Mouse (Mus musculus): Measurements from ENCODE around the gene Uhrf1bp1. TPM values are rescaled to one million over a fixed set of nuclear protein-coding genes. Genes with fewer than 3 reads are reported as not detected.

Uhrf1bp1 gene
- polyA plus RNA-seq, 1 experiment from 2014 or later = 5.6 TPM

DNA sequence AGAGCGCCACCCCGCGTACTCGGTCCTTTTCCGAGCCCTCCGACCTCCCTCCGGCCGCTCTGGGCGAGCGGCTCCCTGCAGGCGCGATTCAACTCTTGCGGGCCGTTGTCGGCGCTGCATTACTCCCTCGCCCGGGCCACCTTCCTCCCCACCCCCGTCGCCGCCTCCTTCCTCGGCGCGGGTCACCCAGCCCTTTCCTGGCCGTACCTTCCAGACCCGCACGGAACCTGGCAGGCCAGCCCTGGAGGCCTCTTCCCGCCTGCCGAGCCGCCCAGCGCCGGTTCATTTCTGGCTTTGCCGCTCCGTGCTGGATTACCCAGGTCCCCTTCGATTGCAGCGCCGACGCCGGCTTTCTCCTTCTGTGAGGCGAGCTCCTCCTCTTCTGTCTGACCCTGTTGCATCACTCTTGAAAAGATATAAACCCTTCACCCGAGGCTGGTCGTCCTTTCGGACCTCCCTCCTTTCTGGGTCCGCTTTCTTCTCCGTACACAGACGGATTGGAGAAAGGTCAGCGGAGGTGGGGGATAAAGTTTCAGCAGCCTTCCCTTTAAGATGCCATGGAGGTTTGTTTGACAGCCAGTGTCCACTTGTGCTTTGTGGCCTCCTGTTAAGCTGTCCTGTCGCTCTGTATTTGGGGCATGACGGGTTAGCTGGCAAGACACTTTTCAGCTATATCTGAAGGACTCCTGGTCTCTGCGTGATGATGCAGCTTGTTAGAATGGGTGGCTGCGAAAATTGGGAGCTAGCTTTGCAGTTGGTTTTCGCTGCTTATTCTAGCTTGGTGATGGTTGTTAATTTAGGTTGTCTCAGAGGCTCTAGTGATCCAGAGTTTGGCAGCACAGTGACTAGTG is 782 bp downstream of the Uhrf1bp1 start:
- Histone ChIP-seq H3K4me2 (peak overlapping the region; percentile 80), H3K9ac (peak overlapping the region; percentile 91), H3K36me3 (peaks cover 25% of the 10 kb centered on the region), H3K9me3 (no peaks in the 10 kb centered on the region), H3K4me1 (replicated peaks) (peaks cover 33% of the 10 kb centered on the region), H3K4me3 (peak overlapping the region; percentile 85), H3K27ac (peak overlapping the region; percentile 89), H3K27me3 (no peaks in the 10 kb centered on the region)
- ATAC-seq (ENCODE audit: low FRiP score) = peak; percentile 76
- 2% methylated on average over 52 of the region's 52 CpGs for WGBS

DNA sequence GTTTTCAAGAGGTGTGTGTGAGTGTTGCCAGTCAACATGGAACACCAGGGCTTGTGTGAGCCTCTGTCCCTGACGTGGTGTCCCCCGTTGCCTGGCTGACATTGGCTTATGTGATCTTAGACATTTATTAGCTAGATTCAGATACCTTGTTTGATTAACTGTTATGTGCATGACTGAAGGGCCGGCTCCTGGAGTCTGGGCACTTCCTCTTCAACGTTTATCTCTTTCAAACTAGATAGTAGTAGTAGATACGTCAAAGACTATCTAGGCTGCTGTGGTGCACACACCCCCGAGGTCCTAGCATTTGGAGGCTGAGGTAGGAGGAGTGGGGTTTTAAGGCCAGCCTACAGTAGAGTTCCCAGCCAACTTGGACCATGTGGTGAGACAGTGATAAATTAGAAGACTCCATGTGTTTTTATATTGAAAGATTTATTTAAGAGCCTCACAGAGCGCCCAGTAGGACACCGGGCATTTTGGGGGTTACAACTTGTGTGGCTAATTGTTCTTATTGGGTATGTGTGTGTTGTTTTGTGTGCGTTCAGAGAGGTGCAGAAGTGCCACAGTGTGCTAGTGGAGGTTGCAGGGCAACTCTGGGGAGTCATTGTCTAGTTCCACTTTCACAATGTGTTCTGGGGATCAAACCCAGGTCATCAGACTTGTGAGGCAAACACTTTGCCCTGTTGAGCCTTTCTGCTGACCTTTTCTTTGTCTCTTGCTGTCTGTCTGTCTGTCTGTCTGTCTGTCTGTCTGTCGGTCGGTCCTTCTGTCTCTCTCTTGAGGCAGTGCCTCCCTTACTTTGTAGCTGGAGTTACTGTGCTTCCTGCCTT is 1.6 kb downstream of the Uhrf1bp1 start:
- WGBS = 43% methylated on average over 11 of the region's 11 CpGs

DNA sequence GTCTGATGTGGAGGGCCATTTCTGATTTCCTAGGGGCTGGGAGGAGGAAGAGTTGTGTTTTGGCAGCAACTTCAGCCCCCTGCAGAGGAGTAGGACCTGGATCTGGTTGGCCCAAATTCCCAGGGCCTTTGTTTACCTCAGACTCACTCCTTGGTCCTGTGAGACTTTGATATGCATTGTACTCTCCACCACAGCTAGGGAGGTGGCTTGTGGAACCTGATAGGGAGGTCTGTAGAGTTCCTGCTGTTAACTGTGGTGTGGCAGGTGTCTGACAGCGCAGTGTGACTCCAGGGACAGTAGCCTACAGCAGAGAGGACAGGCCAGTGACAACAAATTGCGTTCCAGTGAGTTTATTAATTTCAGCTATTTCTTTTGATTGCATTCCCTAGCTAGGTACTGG is 2.9 kb downstream of the Uhrf1bp1 start:
- no peak overlapping the region for H3K27ac ChIP-seq
- no peaks in the 10 kb centered on the region for H3K27me3 ChIP-seq
- peak overlapping the region; percentile 80 for H3K4me2 ChIP-seq
- peaks cover 6% of the 10 kb centered on the region for H3K36me3 ChIP-seq
- peaks cover 33% of the 10 kb centered on the region for H3K4me1 ChIP-seq (replicated peaks)
- peak overlapping the region; percentile 14; the same call in 1 of the 2 replicates for H3K9ac ChIP-seq
- WGBS = 35% methylated on average over 2 of the region's 2 CpGs
- ATAC-seq (ENCODE audit: low FRiP score) = no peak
- no peak overlapping the region for H3K4me3 ChIP-seq
- H3K9me3 ChIP-seq = no peaks in the 10 kb centered on the region

More for the DNA sequence above, 1.6 kb downstream of the Uhrf1bp1 start:
- peak overlapping the region; percentile 80 for H3K4me2 ChIP-seq
- peaks cover 16% of the 10 kb centered on the region for H3K36me3 ChIP-seq
- no peaks in the 10 kb centered on the region for H3K9me3 ChIP-seq
- ATAC-seq (ENCODE audit: low FRiP score) = no peak
- H3K27me3 ChIP-seq = no peaks in the 10 kb centered on the region
- H3K4me3 ChIP-seq = peak overlapping the region; percentile 85
- peak overlapping the region; percentile 91 for H3K9ac ChIP-seq
- H3K27ac ChIP-seq = no peak overlapping the region
- peaks cover 33% of the 10 kb centered on the region for H3K4me1 ChIP-seq (replicated peaks)

DNA sequence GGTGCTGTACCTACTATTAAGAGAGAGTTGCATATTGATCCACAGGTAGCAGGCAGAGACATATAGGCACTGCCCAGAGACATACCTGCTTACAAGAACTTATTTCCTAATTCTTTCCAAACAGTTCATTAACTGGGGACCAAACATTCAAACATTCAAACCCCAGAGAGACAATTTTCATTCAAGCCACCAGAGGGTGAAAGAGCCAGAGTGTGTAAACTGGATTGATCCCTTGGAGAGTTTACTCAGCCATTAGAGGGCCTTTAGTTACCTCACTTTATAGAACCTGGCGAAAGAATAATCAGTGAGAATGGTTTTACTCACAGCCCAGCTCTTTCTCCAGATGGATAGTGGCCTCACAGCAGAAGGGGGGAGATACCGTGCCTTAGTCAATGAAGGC is 9.2 kb downstream of the Uhrf1bp1 start:
- Histone ChIP-seq H3K27me3 (no peaks in the 10 kb centered on the region), H3K4me3 (no peak overlapping the region), H3K27ac (no peak overlapping the region), H3K9ac (no peak overlapping the region), H3K4me2 (no peak overlapping the region), H3K4me1 (replicated peaks) (peaks cover 7% of the 10 kb centered on the region; the same call in 1 of the 2 replicates), H3K9me3 (no peaks in the 10 kb centered on the region), H3K36me3 (no peaks in the 10 kb centered on the region)
- 87% methylated on average over 2 of the region's 2 CpGs for WGBS
- ATAC-seq (ENCODE audit: low FRiP score) = no peak

DNA sequence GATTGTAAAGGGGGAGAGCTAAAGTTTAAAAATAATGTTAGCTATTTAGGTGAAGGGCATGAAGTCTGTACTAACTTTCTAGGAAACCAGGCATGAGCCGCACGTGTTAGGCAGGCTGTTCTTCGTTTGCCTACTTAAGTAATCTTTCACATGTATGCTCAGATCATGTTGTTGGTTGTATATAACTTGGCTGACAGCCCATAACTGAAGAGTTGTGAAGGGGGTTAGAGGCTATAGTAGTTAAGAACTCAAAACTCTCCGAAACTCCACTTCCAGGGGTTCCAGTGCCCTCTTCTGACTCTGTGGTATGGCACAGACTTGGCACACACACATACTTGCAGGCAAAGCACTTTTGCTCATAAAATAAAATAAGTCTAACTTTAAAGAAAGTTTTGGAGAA is 10.5 kb downstream of the Uhrf1bp1 start:
- H3K4me2 ChIP-seq = no peak overlapping the region
- 0 out of 2 replicates have a peak, but pooled peaks cover 5% of the 10 kb centered on the region for H3K4me1 ChIP-seq (replicated peaks)
- no peak overlapping the region for H3K9ac ChIP-seq
- H3K27ac ChIP-seq = no peak overlapping the region
- ATAC-seq (ENCODE audit: low FRiP score) = no peak
- no peak overlapping the region for H3K4me3 ChIP-seq
- no peaks in the 10 kb centered on the region for H3K36me3 ChIP-seq
- H3K27me3 ChIP-seq = no peaks in the 10 kb centered on the region
- no peaks in the 10 kb centered on the region for H3K9me3 ChIP-seq
- 89% methylated on average over 4 of the region's 4 CpGs for WGBS

DNA sequence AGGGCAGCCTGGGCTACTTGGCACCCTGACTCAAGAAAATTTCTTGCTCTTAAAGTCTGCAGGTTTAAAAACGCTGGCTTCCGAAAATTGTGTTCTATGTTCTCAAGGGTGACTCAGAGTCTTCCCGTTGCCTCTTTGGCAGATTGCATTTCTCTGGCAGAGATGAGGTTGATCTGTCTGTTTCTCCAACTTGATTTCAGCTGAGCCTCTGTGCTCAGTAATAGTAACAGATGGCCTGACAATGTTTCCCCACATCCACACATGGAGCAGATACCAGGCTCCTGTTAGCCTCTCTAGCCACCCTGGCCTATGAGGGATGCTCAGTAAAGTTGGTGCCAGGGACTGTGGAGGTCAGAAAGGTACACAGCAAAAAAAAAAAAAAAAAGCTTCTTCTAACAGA is 15.6 kb downstream of the Uhrf1bp1 start:
- Histone ChIP-seq H3K4me1 (replicated peaks) (0 out of 2 replicates have a peak, but pooled peaks cover 4% of the 10 kb centered on the region), H3K9ac (no peak overlapping the region), H3K9me3 (no peaks in the 10 kb centered on the region), H3K4me2 (no peak overlapping the region), H3K27me3 (no peaks in the 10 kb centered on the region), H3K36me3 (no peaks in the 10 kb centered on the region), H3K4me3 (no peak overlapping the region), H3K27ac (no peak overlapping the region)
- WGBS = 93% methylated on average over 3 of the region's 3 CpGs
- no peak for ATAC-seq (ENCODE audit: low FRiP score)

DNA sequence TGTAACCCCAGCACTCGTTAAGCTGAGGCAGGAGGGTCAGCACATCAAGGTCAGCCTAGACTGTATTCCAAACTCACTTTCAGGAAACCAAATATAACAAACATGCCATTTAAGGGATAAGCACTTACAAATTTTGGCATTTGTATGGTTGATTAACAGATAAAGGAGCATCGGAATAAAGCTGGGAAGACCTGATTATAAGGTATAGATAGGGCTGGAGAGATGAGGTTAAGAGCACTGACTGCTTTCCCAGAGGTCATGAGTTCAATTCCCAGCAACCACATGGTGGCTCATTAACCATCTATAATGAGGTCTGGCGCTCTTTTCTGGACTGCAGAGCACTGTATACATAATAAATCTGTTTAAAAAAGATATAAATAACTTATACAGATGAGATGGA is 17.3 kb downstream of the Uhrf1bp1 start:
- Histone ChIP-seq H3K9ac (peak overlapping the region; percentile 29; the same call in 1 of the 2 replicates), H3K9me3 (no peaks in the 10 kb centered on the region), H3K27me3 (no peaks in the 10 kb centered on the region), H3K36me3 (peaks cover 4% of the 10 kb centered on the region), H3K4me2 (no peak overlapping the region), H3K27ac (no peak overlapping the region), H3K4me1 (replicated peaks) (no peaks in the 10 kb centered on the region), H3K4me3 (no peak overlapping the region)
- 74% methylated on average over 3 of the region's 3 CpGs for WGBS
- ATAC-seq (ENCODE audit: low FRiP score) = no peak

DNA sequence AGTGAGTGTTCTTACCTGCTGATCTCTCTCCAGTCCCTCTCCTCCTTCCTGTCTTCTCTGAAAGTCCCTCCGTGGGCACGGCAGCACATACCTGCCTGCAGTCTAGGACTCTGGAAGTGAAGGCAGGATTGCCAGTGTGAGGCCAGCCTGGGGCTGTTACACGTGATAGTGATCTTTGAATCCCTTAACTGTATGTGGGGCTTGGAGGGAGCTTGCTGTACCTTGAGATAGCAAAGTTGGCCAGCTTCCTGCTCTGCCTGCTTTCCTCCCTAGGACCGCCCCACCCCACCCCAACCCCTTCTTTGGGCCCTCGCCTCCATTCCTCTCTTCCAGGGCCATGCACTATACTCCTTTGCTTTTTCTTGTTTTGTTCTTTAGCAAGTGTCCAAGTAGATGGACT is 18.3 kb downstream of the Uhrf1bp1 start:
- Histone ChIP-seq H3K27ac (no peak overlapping the region), H3K27me3 (no peaks in the 10 kb centered on the region), H3K4me2 (no peak overlapping the region), H3K4me3 (no peak overlapping the region), H3K4me1 (replicated peaks) (no peaks in the 10 kb centered on the region), H3K9ac (no peak overlapping the region), H3K9me3 (no peaks in the 10 kb centered on the region), H3K36me3 (peaks cover 13% of the 10 kb centered on the region)
- WGBS = 76% methylated on average over 5 of the region's 5 CpGs
- no peak for ATAC-seq (ENCODE audit: low FRiP score)

DNA sequence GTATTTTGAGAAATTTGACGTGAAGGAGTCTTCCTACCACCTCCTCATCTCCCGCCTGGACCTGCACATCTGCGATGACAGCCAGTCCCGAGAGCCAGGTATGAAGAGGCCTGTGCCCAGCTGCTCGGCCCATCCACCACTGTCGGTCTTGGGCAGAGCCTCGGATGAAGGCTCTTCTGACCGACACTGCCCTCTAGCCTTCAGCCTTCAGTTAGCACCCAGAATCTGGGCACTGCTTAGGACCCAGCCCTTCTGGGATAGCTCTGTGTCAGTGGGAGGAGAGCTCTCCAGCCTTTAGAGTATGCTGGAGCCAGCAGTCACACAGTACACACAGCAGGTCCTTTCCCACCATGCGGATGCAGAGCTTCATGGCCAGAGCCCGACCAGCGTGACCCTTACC is 25.3 kb downstream of the Uhrf1bp1 start:
- H3K4me1 ChIP-seq (replicated peaks) = no peaks in the 10 kb centered on the region
- no peaks in the 10 kb centered on the region for H3K9me3 ChIP-seq
- H3K9ac ChIP-seq = no peak overlapping the region
- no peak overlapping the region for H3K4me3 ChIP-seq
- no peak overlapping the region for H3K27ac ChIP-seq
- ATAC-seq (ENCODE audit: low FRiP score) = no peak
- no peaks in the 10 kb centered on the region for H3K27me3 ChIP-seq
- peaks cover 75% of the 10 kb centered on the region for H3K36me3 ChIP-seq
- WGBS = 67% methylated on average over 11 of the region's 11 CpGs
- no peak overlapping the region for H3K4me2 ChIP-seq

DNA sequence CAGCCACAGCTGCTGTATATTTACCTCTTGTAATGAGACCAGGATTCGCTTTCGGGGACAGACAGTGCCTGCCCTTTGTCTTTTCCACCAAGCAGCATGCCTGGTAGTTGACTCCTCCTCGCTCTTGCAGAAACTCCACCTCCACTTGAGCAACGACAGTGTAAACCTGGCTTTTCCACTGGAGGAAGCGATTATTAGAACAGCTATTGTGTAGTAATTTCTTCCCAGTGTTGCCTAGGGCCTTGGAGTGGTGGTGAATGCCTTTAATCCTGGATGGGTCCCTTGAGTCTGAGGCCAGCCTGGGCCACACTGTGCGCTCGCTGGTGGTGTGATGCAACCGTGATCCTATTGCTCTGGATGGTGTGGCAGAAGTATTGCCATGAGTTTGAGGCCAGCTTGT is 26.9 kb downstream of the Uhrf1bp1 start:
- no peak overlapping the region for H3K27ac ChIP-seq
- no peaks in the 10 kb centered on the region for H3K9me3 ChIP-seq
- no peak overlapping the region for H3K9ac ChIP-seq
- H3K36me3 ChIP-seq = peaks cover 91% of the 10 kb centered on the region
- ATAC-seq (ENCODE audit: low FRiP score) = no peak
- WGBS = 90% methylated on average over 8 of the region's 8 CpGs
- H3K27me3 ChIP-seq = no peaks in the 10 kb centered on the region
- no peaks in the 10 kb centered on the region for H3K4me1 ChIP-seq (replicated peaks)
- no peak overlapping the region for H3K4me3 ChIP-seq
- no peak overlapping the region for H3K4me2 ChIP-seq

DNA sequence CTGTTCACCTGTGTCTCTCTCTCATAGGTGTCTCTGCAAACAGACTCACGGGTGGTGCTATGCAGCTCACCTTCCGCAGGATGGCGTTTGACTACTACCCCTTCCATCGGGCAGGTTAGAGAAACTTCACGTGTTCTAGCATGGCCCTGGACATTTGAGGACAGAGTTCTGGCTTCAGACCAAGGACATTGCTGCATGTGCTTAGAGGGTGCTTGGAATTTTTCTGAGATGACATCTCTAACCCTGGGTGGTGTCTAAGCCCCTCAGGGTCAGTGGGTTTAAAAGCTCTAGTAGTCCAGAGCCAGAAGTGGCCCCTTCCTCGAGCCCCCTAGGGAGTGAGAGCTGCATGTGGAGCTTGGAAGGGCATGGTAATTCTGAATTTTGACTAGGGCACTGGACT is 27.8 kb downstream of the Uhrf1bp1 start:
- WGBS = 94% methylated on average over 6 of the region's 6 CpGs
- H3K27ac ChIP-seq = no peak overlapping the region

DNA sequence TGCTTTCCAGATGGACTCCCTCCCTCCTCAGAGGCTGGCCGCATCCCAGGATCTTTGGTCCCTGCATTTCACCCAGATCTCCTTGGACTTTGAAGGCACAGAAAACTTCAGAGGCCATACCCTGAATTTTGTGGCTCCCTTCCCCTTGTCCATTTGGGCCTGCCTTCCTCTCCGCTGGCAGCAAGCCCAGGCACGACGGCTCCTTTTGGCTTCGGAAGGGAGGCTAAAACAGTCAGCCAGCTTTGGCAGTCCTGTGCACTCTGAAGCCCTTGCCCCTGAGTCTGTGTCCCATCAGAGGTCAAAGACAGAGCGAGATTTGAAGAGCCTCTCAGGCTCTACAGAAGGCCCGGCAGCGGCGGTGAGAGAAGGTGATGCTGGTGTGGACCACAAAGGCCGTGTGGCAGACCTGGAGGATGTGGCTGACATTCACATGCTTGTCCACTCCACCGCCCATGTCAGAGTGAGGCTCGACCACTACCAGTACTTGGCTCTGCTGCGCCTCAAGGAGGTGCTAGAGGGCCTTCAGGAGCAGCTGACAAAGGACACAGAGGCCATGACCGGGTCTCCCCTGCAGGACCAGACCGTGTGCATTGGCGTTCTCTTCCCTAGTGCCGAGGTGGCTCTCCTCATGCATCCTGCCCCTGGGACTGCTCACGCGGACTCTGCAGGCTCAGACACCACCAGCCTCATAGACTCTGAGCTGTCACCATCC is 30.4 kb downstream of the Uhrf1bp1 start:
- H3K9ac ChIP-seq = no peak overlapping the region
- H3K27me3 ChIP-seq = no peaks in the 10 kb centered on the region
- no peak overlapping the region for H3K27ac ChIP-seq
- H3K36me3 ChIP-seq = peaks cover 88% of the 10 kb centered on the region
- ATAC-seq (ENCODE audit: low FRiP score) = no peak
- 85% methylated on average over 19 of the region's 19 CpGs for WGBS
- H3K9me3 ChIP-seq = no peaks in the 10 kb centered on the region
- H3K4me1 ChIP-seq (replicated peaks) = no peaks in the 10 kb centered on the region
- H3K4me3 ChIP-seq = no peak overlapping the region
- no peak overlapping the region for H3K4me2 ChIP-seq

More for the DNA sequence above, 27.8 kb downstream of the Uhrf1bp1 start:
- no peak overlapping the region for H3K4me2 ChIP-seq
- no peaks in the 10 kb centered on the region for H3K27me3 ChIP-seq
- H3K36me3 ChIP-seq = peaks cover 88% of the 10 kb centered on the region
- no peak overlapping the region for H3K9ac ChIP-seq
- no peak overlapping the region for H3K4me3 ChIP-seq
- H3K4me1 ChIP-seq (replicated peaks) = no peaks in the 10 kb centered on the region
- no peaks in the 10 kb centered on the region for H3K9me3 ChIP-seq
- no peak for ATAC-seq (ENCODE audit: low FRiP score)

Measured in hindbrain, embryonic 13.5 days (tissue).